Mouse (Mus musculus) CH12.LX (cell line): ENCODE measurements at regions not wholly inside any gene's neighbourhood (a gene's known extent, or its start where the extent isn't known, plus 50 kb on each side); places are given as distances from the start of the nearest gene placed in this dataset.

Experiments used
- CHD2 ChIP-seq: IDR thresholded peaks from 2 replicates; pipeline ENCODE4 v1.6.1; 2011; ENCODE audit warnings: low read length, improper control_type of control experiment
- CTCF ChIP-seq, 2 experiments: IDR thresholded peaks in 1 of 2; conservative IDR thresholded peaks in 1 of 2; 2 replicates each; pipeline ENCODE4 v1.5.1; 2011 to 2012; ENCODE audit warnings: low read depth in 2 of 2, low read length in 2 of 2, improper control_type of control experiment in 1 of 2, inconsistent platforms in 1 of 2, mild to moderate bottlenecking in 1 of 2, moderate library complexity in 1 of 2
- EP300 ChIP-seq: IDR thresholded peaks from 2 replicates; pipeline ENCODE4 v1.6.1; 2011; ENCODE audit warnings: low read length, improper control_type of control experiment
- MAFK ChIP-seq: IDR thresholded peaks from 2 replicates; pipeline ENCODE4 v1.6.1; 2011; ENCODE audit warnings: low read length, improper control_type of control experiment; ENCODE audit not compliant: insufficient replicate concordance
- MYC ChIP-seq: IDR thresholded peaks from 2 replicates; pipeline ENCODE4 v1.6.1; 2011; ENCODE audit warnings: low read depth, mild to moderate bottlenecking, improper control_type of control experiment, low read length
- POLR2A ChIP-seq: IDR thresholded peaks from 2 replicates; pipeline ENCODE4 v1.6.1; 2011; ENCODE audit warnings: low read depth, mild to moderate bottlenecking, improper control_type of control experiment, low read length
- RAD21 ChIP-seq: IDR thresholded peaks from 2 replicates; pipeline ENCODE4 v1.6.1; 2011; ENCODE audit warnings: low read depth, mild to moderate bottlenecking, low read length, improper control_type of control experiment, moderate library complexity
- SIN3A ChIP-seq: IDR thresholded peaks from 2 replicates; pipeline ENCODE4 v1.6.1; 2012; ENCODE audit warnings: low read length, improper control_type of control experiment, inconsistent platforms

GRCm38 (mm10) chrX:134890583-134890982, 74.0 kb downstream of the Nxf2 start:
- no peak for TF ChIP-seq EP300
- TF ChIP-seq SIN3A = no peak
- TF ChIP-seq CHD2 = no peak
- no peak for TF ChIP-seq MYC
- no peak for TF ChIP-seq RAD21
- no peak for TF ChIP-seq CTCF (conservative IDR thresholded peaks at IDR 0.05 in 1 of 2, IDR thresholded peaks at IDR 0.05 in 1 of 2; ENCODE audit: low read depth in 2 of 2, low read length in 2 of 2)
- no peak for TF ChIP-seq POLR2A
- TF ChIP-seq MAFK = no peak
